Mouse (Mus musculus): ENCODE measurements around the gene Senp7. TPM values are rescaled to one million over a fixed set of nuclear protein-coding genes. Genes with fewer than 3 reads are reported as not detected.
"Not testable (repeated sequence)": the region's sequence is repeated elsewhere in the genome, so short reads cannot be mapped to it uniquely, and the experiment has no call there.

Senp7 gene
- total RNA-seq (2021) = 10 to 100 TPM; 14.4 to 16.0 TPM

GRCm38 (mm10) chr16:56048038-56048437 lies at the start of gene Senp7:
TSS of gene Senp7 (plus strand) at chr16:56048338.
- DNase-seq; intact Hi-C loops (cut with DNase I): not testable (repeated sequence)

- intact Hi-C loops (cut with DNase I) = no loop called here
- DNase-seq = no peak
Observed at GRCm38 (mm10) chr16:56006798-56007197, 41.3 kb upstream of the Senp7 start.

GRCm38 (mm10) chr16:56008862-56009261 lies 39.3 kb upstream of the Senp7 start:
- intact Hi-C loops (cut with DNase I) = no loop called here
- DNase-seq = no peak

- intact Hi-C loops (cut with DNase I) = no loop called here
- no peak for DNase-seq
Observed at GRCm38 (mm10) chr16:56012789-56013743, 35.1 kb upstream of the Senp7 start.

GRCm38 (mm10) chr16:56014076-56014475 lies 34.1 kb upstream of the Senp7 start:
- intact Hi-C loops (cut with DNase I) = no loop called here
- no peak for DNase-seq

- DNase-seq = no peak
- intact Hi-C loops (cut with DNase I) = no loop called here
Observed at GRCm38 (mm10) chr16:56019660-56020059, 28.5 kb upstream of the Senp7 start.

- no peak for DNase-seq
- intact Hi-C loops (cut with DNase I) = loop anchor here (2.0 to 5.0 kb wide), 2 partner anchors 53 to 104 kb away; no protein-coding TSS in a partner anchor
Observed at GRCm38 (mm10) chr16:56027854-56028629, 20.1 kb upstream of the Senp7 start.

- no peak for DNase-seq
- intact Hi-C loops (cut with DNase I) = loop anchor here (2.0 to 5.0 kb wide), 2 partner anchors 54 to 103 kb away; no protein-coding TSS in a partner anchor
Observed at GRCm38 (mm10) chr16:56028722-56029551, 19.2 kb upstream of the Senp7 start.

- peak; percentile 98 for DNase-seq
- intact Hi-C loops (cut with DNase I) = loop anchor here (2.0 to 5.0 kb wide), 3 partner anchors 45 to 103 kb away; no protein-coding TSS in a partner anchor
Observed at GRCm38 (mm10) chr16:56029661-56030082, 18.5 kb upstream of the Senp7 start, which contains the start of gene Pcnp. TSS of gene Pcnp (minus strand) at chr16:56029739.

- intact Hi-C loops (cut with DNase I) = no loop called here
- no peak for DNase-seq
Observed at GRCm38 (mm10) chr16:56034566-56034965, 13.6 kb upstream of the Senp7 start.

GRCm38 (mm10) chr16:56036501-56036900 lies 11.6 kb upstream of the Senp7 start:
- intact Hi-C loops (cut with DNase I) = no loop called here
- no peak for DNase-seq

- peak; percentile 96 to 97 for DNase-seq
- intact Hi-C loops (cut with DNase I) = no loop called here
Observed at GRCm38 (mm10) chr16:56037138-56038010, 10.8 kb upstream of the Senp7 start, which contains the start of gene Trmt10c. TSS of gene Trmt10c (minus strand) at chr16:56037819.

- intact Hi-C loops (cut with DNase I) = no loop called here
- DNase-seq = no peak
Observed at GRCm38 (mm10) chr16:56038090-56038489, 10.0 kb upstream of the Senp7 start.

GRCm38 (mm10) chr16:56055911-56056310 lies 7.8 kb downstream of the Senp7 start:
- no peak for DNase-seq
- intact Hi-C loops (cut with DNase I) = no loop called here

- no peak for DNase-seq
- intact Hi-C loops (cut with DNase I) = no loop called here
Observed at GRCm38 (mm10) chr16:56056944-56057590, 8.9 kb downstream of the Senp7 start.

GRCm38 (mm10) chr16:56058151-56058550 lies 10.0 kb downstream of the Senp7 start:
- no peak for DNase-seq
- intact Hi-C loops (cut with DNase I) = no loop called here

- no peak for DNase-seq
- intact Hi-C loops (cut with DNase I) = loop anchor here (2.0 to 5.0 kb wide), 2 partner anchors 70 to 97 kb away; no protein-coding TSS in a partner anchor
Observed at GRCm38 (mm10) chr16:56061995-56062594, 14.0 kb downstream of the Senp7 start.

GRCm38 (mm10) chr16:56062981-56063380 lies 14.8 kb downstream of the Senp7 start:
- intact Hi-C loops (cut with DNase I) = loop anchor here (2.0 to 5.0 kb wide), 2 partner anchors 69 to 98 kb away; no protein-coding TSS in a partner anchor
- no peak for DNase-seq

Measured in heart, postnatal 36 days (tissue).